Mouse (Mus musculus) cerebellum, adult 11 months (tissue): Measurements from ENCODE around the gene Ryr1.
A peak's percentile ranks its signal among the peaks of the same experiment; 100 is the strongest.
"Not testable (repeated sequence)": the region's sequence is repeated elsewhere in the genome, so short reads cannot be mapped to it uniquely, and the experiment has no call there.

ENCODE experiments used
- DNase-seq: peaks from one replicate; pipeline ENCODE4 v3.0.0; 2022

The Ryr1 gene

DNA sequence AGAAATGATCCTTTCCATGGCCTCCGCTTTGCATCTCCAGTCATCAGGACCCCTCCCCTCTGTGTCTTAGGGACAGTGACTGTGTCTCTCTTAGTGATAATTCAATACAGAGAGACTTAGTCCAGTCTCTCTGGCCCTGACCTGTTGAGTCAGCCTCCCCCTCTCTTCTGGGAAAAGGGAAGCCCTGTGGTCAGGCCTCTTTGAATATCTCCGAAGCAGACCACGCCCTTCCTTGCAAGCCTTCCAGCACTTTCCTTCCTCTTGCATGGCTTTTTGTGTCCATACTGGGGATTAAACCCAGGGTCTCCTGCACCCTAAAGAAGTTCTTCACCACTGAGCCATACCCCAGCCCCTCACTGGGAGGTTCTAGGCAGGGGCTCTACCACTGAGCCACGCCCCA, 19.0 kb upstream of the Ryr1 start:
- DNase-seq, result no peak

- no peak for DNase-seq
Measured at GRCm38 (mm10) chr7:29141416-29141815, 16.4 kb upstream of the Ryr1 start.

DNA sequence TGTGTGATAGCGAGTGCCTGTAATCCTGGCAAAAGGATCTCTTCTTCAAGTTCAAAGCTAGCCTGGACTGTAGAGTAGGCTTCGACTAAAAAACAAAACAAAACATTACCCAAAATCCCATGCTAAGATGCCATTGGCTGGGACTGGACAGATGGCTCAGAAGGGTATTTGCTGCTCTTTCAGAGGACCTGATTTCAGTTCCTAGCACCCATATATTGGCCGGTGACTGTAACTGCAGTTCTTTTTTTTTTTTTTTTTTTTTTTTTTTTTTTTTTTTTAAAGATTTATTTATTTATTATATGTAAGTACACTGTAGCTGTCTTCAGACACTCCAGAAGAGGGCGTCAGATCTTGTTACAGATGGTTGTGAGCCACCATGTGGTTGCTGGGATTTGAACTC, 14.3 kb upstream of the Ryr1 start:
- not testable (repeated sequence) for DNase-seq

- DNase-seq, result no peak
Measured at GRCm38 (mm10) chr7:29137429-29137828, 12.4 kb upstream of the Ryr1 start.

DNA sequence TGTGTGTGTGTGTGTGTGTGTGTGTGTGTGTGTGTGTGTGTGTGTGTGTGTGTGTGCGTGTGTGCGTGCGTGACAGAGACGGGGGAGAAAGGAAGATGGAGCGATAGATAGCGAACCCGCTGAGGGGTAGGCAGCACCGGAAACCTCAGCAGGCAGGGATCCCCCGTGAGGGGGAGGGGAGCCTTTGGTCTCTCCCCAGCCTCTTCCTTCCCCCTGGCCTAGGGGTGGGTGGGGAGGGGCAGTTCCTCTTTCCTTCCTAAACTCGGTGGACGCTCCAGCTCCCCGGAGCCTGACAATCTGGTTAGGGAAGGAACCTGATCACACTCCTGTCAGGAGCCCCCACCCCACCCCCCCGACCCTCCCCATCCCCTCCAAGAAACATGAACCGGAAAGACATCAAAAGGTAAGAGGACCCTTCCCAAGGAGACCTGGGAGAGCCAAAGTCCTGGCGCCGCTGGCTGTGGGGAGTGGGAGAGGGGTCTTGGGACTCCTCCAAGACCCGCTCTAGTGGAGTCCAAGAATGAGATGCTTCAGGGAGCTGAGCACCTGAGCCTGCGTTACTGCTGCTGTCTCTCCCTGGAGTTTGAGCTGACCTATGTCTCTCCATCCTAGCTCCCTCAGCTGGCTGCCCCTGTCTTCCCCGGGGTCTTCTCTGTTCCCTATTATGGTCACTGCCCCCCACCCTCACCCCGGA, 9.9 kb upstream of the Ryr1 start, which contains the start of gene Rasgrp4:
Gene Rasgrp4 (plus strand): TSS at position 159 of the 694 bp plus-strand sequence.
- DNase-seq, result no peak

DNA sequence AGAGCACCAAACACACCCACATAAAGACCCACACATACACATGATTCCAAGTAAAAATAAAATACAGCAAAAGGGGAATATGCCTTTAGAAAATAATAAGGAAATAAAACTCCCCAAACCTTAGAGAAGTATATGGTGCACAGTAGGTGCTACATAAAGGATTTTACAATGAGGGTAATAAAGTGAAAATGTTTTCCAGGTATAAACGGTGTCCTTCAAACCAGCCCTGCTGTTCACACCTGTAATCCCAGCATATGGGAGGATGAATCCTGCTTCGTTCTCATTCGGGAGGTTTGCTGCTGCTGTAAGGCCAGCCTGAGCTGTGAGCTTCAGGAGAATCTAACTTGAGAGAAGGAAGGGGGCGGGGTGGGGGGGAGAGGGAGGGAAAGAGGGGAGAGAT, 9.3 kb upstream of the Ryr1 start:
- DNase-seq, result no peak

DNA sequence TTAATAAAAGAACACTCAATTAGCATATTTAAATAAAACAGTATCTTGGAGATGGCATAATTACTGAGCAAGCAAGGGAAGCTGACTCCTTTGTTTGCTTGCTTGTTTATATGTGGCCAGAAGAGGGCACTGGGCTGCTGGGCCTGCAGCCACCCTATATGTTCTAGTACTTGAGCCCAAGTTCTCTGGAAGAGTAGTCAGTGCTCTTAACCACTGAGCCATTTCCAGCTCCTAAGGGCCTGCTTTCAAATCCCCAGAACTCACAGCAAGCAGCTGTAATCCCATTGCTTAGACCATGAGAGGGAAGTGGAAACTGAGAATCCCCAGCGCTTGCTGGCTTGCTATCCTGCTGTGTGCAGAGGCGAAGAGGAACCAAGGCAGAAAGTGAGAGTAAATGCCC, 3.7 kb upstream of the Ryr1 start:
- no peak for DNase-seq

DNA sequence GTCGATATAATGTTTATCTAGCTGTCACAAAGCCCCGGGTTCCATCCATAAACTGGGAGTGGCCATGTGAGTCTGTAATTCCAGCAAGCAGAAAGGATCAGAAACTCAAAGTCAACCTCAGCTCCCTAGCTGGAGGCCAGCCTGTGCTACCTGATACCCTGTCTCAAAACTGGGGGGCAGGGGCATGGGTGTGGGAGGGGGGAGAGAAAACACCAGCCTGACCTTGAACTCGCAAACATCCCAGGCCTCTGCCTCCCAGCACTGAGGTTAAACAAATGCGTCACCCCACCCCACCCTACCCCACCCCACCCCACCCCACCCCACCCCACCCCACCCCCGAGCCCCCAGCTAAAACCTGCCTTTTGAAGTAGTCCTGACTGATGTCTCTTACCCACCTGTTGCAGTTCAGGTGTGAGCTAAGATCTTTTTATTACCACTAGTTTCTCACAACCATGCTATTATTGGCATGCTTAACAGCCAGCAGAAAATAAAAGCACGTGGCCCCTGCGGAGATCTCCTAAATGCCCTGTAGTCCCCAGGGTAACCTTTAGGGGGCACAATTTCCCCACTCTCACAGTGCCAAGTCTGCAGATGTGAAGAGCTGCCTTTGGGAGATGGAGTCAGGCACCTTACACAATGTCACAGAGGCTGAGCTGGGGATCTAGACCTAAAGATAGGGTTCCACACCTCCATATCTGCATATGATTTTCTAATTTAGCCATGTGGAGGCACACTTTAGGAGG, 1.4 kb upstream of the Ryr1 start:
- DNase-seq, result peak; percentile 31

DNA sequence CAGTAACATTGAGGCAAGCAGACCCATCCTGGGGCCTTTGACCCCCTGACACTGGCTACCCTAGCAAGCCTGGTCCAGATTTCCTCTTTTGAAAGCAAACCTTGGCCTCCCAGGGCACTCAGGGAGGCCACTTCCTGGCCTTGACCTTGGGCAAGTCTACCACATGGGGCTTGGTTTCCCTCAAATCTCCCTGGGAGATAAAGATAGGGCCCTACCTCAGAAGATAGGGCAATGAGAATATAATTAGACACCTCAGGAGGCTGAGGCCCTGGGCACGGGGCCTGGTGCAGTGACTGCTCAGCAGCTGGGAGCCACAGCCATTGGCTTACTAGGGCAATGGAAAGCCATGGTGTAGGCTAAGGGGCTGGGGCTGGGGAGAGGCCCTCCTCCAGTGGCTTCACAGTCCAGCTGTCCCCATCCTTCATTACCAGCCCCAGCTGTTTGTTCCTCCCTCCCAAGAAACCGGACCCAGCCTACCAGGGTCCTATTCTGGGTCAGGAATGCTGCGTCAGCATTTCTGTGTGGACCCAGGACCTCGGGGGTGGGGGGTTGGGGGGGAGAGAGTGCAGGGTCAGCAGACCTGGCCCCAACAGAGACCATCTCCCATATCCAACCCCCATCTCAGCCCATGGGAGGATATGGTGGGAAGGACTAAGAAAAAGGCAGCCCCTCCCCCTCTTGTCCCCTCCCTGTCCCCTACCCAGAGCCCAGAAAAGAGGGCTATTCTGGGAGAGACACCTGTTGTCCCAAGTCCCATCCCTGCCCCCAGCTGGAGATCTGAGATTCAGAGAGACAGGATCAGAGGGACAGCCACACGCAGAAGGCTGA, 1.2 kb downstream of the Ryr1 start:
- DNase-seq, result no peak

DNA sequence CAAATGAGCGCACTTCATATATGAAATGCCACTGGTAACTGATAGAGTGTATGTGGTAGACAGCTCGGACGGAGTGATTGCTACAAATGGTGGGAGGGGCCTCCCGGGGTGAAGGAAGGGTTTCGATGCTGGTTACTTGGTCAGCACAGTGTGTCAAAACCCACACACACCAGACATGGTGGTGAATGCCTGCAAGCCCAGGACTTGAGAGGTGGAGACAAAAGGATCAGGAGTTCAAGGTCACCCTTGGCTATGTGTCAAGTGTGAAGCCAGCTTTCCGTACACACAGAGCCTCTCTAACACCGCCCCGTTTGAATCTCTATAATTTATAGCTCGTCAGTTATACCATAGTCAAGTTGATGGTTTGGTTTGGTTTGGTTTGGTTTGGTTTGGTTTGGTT, 2.2 kb downstream of the Ryr1 start:
- DNase-seq, result no peak

GRCm38 (mm10) chr7:29119526-29119925, 5.5 kb downstream of the Ryr1 start:
- no peak for DNase-seq

GRCm38 (mm10) chr7:29118142-29118851, 6.7 kb downstream of the Ryr1 start:
- DNase-seq, result no peak

DNA sequence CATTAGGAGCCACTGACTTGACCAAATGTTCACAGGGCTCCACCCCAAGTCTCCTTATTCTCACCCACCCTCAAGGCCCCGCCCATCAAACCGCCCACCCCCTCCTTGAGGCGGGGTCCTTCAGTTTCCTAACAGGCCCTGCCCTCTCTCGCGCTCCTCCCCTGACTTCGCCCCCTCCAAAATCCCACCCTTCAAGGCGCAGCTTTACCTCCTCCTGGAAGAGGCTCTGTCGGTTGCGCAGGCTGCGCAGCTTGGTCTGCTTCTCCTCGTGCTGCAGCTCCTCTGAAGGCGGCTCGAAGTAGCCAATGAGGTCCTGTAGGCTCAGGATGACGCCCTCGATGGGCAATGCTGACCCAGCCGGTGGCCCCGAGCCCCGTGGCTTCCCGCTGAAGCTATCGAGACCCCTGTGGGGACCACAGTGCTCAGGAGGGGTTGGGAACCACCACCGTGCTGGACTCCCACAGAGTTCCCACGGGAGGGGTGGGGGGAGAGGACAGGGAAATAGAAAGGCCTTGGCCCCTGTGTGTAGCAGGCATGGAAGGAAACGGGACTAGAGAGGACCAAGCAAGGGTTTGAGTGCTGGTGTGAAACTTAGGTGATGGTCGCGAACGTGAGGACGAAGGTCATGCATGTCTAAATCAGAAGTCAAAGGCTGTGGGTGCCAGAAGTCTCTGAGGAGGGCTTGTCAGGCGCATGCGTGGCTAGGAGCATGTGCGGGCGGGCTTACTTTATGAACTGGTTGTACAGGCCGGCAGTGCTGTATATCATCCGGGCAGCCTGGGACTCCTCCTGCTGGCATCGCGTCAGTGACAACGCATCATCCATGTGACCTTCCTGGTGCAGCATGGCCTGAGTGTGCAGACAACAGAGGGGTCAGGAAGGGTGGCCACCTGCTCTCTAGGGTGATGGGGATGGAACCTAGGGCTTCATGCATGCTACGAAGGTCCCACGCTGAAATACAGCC, 15.7 kb downstream of the Ryr1 start:
- no peak for DNase-seq

DNA sequence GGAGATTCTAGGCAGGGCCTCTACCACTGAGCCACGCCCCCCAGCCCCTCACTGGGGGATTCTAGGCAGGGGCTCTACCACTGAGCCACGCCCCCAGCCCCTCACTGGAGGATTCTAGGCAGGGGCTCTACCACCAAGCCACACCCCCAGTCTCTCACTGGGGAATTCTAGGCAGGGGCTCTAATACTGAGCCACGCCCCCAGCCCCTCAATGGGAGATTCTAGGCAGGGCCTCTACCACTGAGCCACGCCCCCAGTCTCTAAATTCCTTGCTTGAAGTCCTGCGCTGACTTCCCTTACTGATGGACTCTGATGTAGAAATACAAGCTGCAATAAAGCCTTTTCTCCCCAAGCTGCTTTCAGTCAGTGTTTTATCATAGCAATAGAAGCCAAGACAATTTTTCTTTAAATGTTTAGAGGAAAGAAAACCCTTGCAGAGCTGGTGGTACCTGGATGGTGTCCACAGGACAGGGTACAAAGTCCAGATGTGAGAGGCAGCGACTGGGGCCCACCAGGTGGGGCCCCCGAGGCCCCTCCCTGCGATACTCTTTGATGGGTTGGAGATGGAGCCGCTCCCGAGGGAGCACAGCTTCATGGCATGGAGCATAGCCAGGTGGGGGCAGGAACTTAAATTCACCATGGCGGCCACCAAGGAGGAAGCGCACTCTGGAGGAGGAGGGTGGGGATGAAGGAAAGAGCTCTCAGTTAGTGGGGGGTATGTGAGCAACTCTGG, 23.5 kb downstream of the Ryr1 start:
- no peak for DNase-seq

DNA sequence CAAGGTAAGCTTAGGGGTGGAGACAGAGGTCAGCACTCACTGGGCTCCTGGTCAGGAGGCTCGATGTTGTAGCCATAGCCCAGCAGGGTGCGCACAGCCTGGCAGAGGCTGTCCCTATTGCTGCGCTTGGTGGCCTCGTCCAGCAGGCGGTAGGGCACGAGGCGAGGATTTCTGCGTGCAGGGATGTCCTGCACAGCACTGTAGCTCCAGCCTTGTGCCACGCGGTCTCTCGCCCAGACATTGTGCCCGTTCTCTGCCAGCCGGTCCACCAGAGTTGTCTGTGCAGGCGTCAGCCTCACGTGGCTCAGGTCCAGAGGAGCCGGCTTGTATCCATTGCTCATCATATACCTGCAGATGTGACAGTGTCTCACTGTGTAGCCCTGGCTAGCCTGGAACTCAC, 27.8 kb downstream of the Ryr1 start:
- DNase-seq, result no peak

GRCm38 (mm10) chr7:29088817-29089216, 36.2 kb downstream of the Ryr1 start:
- no peak for DNase-seq

- DNase-seq, result no peak
Measured at GRCm38 (mm10) chr7:29086902-29087301, 38.1 kb downstream of the Ryr1 start.

- no peak for DNase-seq
Measured at GRCm38 (mm10) chr7:29085981-29086380, 39.0 kb downstream of the Ryr1 start.

DNA sequence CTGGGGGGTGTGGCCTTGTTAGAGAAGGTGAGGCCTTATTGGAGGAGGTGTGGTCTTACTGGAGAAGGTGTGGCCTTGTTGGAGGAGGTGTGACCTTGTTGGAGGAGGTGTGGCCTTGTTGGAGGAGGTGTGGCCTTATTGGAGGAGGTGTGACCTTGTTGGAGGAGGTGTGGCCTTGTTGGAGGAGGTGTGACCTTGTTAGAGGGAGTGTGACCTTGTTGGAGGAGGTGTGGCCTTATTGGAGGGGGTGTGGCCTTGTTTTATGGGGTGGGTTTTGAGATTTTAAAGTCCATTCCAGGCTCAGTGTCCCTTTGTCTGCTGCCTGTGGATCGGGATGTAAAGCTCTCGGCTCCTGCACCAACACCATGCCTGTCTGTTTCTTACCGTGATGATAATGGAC, 40.6 kb downstream of the Ryr1 start:
- DNase-seq, result no peak

- DNase-seq, result no peak
Measured at GRCm38 (mm10) chr7:29079419-29079950, 45.5 kb downstream of the Ryr1 start.

- no peak for DNase-seq
Measured at GRCm38 (mm10) chr7:29076977-29077376, 48.0 kb downstream of the Ryr1 start.
